Mouse (Mus musculus) neural tube, embryonic 14.5 days (tissue): ENCODE data around the gene Hoxc11. TPM values are rescaled to one million over a fixed set of nuclear protein-coding genes. Genes with fewer than 3 reads are reported as not detected.

Experiments used
- ATAC-seq: fragments of 200-750 bp; cut with Nextera tagmentation; 2 replicates; pipeline ENCODE4 v1.8.0; 2017; ENCODE audit warnings: low read depth, mild to moderate bottlenecking, moderate TSS enrichment, moderate library complexity
- H3K27ac ChIP-seq: fragments of 300-500 bp; sonication (generic); 2 replicates; pipeline ENCODE4 v1.5.1; 2014; ENCODE audit warnings: low read depth, mild to moderate bottlenecking, control low read depth, low read length, moderate library complexity, mixed read lengths
- H3K27me3 ChIP-seq: fragments of 300-500 bp; sonication (generic); 2 replicates; pipeline ENCODE4 v1.6.1; 2014; ENCODE audit warnings: low read length; ENCODE audit not compliant: control insufficient read depth, insufficient read depth
- H3K36me3 ChIP-seq: fragments of 300-500 bp; sonication (generic); 2 replicates; pipeline ENCODE4 v1.6.1; 2014; ENCODE audit warnings: low read length, mixed read lengths; ENCODE audit not compliant: control insufficient read depth, insufficient read depth
- H3K4me1 ChIP-seq: fragments of 300-500 bp; sonication (generic); 2 replicates; pipeline ENCODE4 v1.6.1; 2014; ENCODE audit warnings: low read length; ENCODE audit not compliant: control insufficient read depth, insufficient read depth
- H3K4me2 ChIP-seq: fragments of 300-500 bp; sonication (generic); 2 replicates; pipeline ENCODE4 v1.6.1; 2014; ENCODE audit warnings: mild to moderate bottlenecking, low read depth, low read length, control low read depth
- H3K4me3 ChIP-seq: fragments of 300-500 bp; sonication (generic); 2 replicates; pipeline ENCODE4 v1.5.1; 2014; ENCODE audit warnings: low read depth, low read length, control low read depth, mixed read lengths
- H3K9ac ChIP-seq: fragments of 300-500 bp; sonication (generic); replicated peaks from 2 replicates; pipeline ENCODE4 v1.6.1; 2014; ENCODE audit warnings: low read depth, mild to moderate bottlenecking, control low read depth, low read length, mixed read lengths
- H3K9me3 ChIP-seq: fragments of 300-500 bp; sonication (generic); 2 replicates; pipeline ENCODE4 v1.6.1; 2016; ENCODE audit warnings: low read length; ENCODE audit not compliant: control insufficient read depth
- WGBS: fragments of 180-500 bp; shearing (Covaris S2); extraction: QIAGEN DNeasy Blood & Tissue Kit; methylation state at CpG from one replicate; pipeline ENCODE4 v1.1.7; 2014; 5-methylcytosine and 5-hydroxymethylcytosine counted together
- polyA plus RNA-seq: library from polyadenylated mRNA; unstranded; fragments of >200 nt; fragmentation: Nextera tagmentation; extraction: Ambion mirVana; gene quantifications from 2 replicates; pipeline ENCODE4 v1.2.1, GENCODE M21; 2014

Gene Hoxc11
- polyA plus RNA-seq, 1 experiment from 2014 or later, result not detected

DNA sequence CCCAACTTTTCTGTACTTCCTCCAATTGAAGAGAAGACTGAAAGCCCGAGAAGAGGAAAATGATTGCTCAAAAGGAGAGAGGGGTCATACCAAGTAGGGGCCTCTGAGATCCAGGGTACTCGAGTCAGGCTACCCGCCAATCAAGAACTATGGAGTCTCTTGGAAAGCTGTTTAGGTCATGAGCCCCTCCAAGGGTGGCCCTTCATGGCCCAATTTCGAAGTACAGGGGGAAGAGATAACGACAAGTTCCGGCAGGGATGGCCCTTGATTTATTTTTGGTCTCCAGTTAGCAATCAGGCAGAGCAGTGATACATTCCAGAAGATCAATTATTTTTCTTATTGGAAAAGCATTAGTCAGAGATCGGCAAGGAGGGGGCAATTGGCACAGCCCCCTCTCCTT is 37.6 kb downstream of the Hoxc11 start:
- Histone ChIP-seq H3K4me1 (peaks cover 71% of the 10 kb centered on the region), H3K27ac (peak overlapping the region; percentile 95), H3K9ac (peak overlapping the region; percentile 90)

DNA sequence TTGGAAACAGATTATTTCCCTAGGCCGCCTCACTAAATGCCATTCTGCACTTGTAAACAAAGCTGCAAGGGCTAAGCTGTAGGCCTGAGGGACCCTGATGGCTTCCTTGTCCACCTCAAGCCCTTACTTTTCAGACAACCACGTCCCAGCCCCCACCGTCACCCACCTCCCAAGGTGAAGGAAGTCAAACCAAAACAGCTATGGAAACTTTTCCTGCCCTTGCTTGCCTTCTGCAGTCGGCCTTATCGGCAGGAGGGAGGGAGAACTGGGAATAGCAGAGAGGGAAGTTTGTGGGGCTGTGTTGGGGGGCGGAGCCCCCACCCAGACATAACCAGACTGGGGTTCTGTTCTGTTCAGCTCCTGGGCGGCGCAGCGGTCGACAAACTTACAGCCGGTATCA is 38.0 kb downstream of the Hoxc11 start:
- Histone ChIP-seq H3K9me3 (no peaks in the 10 kb centered on the region), H3K27ac (peak overlapping the region; percentile 95), H3K9ac (peak overlapping the region; percentile 90), H3K4me1 (peaks cover 70% of the 10 kb centered on the region), H3K4me3 (peak overlapping the region; percentile 57), H3K36me3 (no peaks in the 10 kb centered on the region), H3K4me2 (peak overlapping the region; percentile 92), H3K27me3 (no peaks in the 10 kb centered on the region)
- ATAC-seq, result no peak
- WGBS, result 3% methylated on average over 11 of the region's 11 CpGs

More for the DNA sequence above, 37.6 kb downstream of the Hoxc11 start:
- Histone ChIP-seq H3K27me3 (no peaks in the 10 kb centered on the region), H3K4me3 (peak overlapping the region; percentile 57), H3K4me2 (peak overlapping the region; percentile 92), H3K36me3 (no peaks in the 10 kb centered on the region), H3K9me3 (no peaks in the 10 kb centered on the region)
- WGBS, result 9% methylated on average over 7 of the region's 7 CpGs
- ATAC-seq, result no peak

- H3K36me3 ChIP-seq, result no peaks in the 10 kb centered on the region
- peak overlapping the region; percentile 92 for H3K4me2 ChIP-seq
- 3% methylated on average over 3 of the region's 3 CpGs for WGBS
- peaks cover 69% of the 10 kb centered on the region for H3K4me1 ChIP-seq
- H3K27ac ChIP-seq, result peak overlapping the region; percentile 95
- no peak for ATAC-seq
- H3K4me3 ChIP-seq, result peak overlapping the region; percentile 57
- H3K9ac ChIP-seq, result peak overlapping the region; percentile 90
- H3K27me3 ChIP-seq, result no peaks in the 10 kb centered on the region
- no peaks in the 10 kb centered on the region for H3K9me3 ChIP-seq
These were observed 38.6 kb downstream of the Hoxc11 start for GRCm38 (mm10) chr15:102992863-102993262.

GRCm38 (mm10) chr15:102996548-102996947 is 42.3 kb downstream of the Hoxc11 start:
- Histone ChIP-seq H3K4me3 (peak overlapping the region; percentile 55), H3K27me3 (no peaks in the 10 kb centered on the region), H3K9ac (peak overlapping the region; percentile 57), H3K9me3 (no peaks in the 10 kb centered on the region), H3K27ac (peak overlapping the region; percentile 91), H3K4me2 (peak overlapping the region; percentile 92), H3K4me1 (peaks cover 52% of the 10 kb centered on the region), H3K36me3 (no peaks in the 10 kb centered on the region)
- 5% methylated on average over 9 of the region's 9 CpGs for WGBS
- no peak for ATAC-seq

DNA sequence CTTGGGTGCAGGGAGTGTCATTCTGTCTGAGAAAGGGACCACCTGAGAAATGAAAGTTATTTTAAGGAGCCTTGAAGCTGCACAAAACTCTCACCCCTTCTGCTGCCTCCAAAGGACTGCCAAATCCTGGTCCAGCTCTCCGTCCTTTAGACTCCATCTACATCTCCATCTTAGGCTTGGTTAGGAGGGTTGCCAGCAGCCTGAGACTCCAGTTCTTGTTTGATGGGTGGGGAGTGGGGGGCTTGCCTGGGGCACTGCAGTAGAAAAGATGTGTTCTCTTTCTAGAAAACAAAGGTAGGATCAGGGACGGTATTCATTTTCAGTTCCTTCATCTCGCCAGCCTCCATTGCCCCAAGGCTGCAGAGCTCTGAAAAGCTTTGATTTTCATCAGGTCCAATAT is 43.2 kb downstream of the Hoxc11 start:
- no peak for ATAC-seq
- H3K27me3 ChIP-seq, result no peaks in the 10 kb centered on the region
- H3K4me3 ChIP-seq, result peak overlapping the region; percentile 55
- no peaks in the 10 kb centered on the region for H3K36me3 ChIP-seq
- WGBS, result 4% methylated on average over 3 of the region's 3 CpGs
- H3K4me1 ChIP-seq, result peaks cover 51% of the 10 kb centered on the region
- H3K4me2 ChIP-seq, result peak overlapping the region; percentile 92
- no peaks in the 10 kb centered on the region for H3K9me3 ChIP-seq
- peak overlapping the region; percentile 91 for H3K27ac ChIP-seq
- peak overlapping the region; percentile 57 for H3K9ac ChIP-seq

DNA sequence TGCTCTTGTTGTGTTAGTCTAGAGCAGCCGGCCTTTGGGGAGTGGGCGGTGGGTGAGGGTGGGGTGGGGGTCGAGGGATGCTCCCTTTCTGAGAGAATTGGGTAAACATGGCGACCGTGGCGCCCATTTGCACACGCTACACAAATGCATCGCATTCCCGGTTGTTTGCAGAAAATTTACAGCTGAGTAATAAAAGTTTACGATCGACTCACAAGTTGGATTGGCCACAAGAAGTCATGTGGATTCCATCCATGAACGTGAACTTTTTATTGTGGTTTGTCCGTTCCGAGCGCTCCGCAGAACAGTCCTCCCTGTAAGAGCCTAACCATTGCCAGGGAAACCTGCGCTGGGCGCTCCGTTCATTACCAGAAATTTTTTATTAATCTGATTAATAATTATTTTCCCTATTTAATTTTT is 43.7 kb downstream of the Hoxc11 start, which contains the start of gene Hoxc6:
Gene Hoxc6 (plus strand): TSS at position 319 of the 417 bp plus-strand sequence.
- Histone ChIP-seq H3K4me1 (peaks cover 52% of the 10 kb centered on the region), H3K4me3 (peak within 1 kb of the TSS; percentile 55), H3K9ac (peak within 1 kb of the TSS; percentile 76), H3K4me2 (peak within 1 kb of the TSS; percentile 92), H3K27me3 (no peaks in the 10 kb centered on the region), H3K36me3 (no peaks in the 10 kb centered on the region), H3K9me3 (no peaks in the 10 kb centered on the region), H3K27ac (peak within 1 kb of the TSS; percentile 91)
- peak; percentile 63 for ATAC-seq
- WGBS, result under 1% methylated on average over 19 of the region's 19 CpGs

DNA sequence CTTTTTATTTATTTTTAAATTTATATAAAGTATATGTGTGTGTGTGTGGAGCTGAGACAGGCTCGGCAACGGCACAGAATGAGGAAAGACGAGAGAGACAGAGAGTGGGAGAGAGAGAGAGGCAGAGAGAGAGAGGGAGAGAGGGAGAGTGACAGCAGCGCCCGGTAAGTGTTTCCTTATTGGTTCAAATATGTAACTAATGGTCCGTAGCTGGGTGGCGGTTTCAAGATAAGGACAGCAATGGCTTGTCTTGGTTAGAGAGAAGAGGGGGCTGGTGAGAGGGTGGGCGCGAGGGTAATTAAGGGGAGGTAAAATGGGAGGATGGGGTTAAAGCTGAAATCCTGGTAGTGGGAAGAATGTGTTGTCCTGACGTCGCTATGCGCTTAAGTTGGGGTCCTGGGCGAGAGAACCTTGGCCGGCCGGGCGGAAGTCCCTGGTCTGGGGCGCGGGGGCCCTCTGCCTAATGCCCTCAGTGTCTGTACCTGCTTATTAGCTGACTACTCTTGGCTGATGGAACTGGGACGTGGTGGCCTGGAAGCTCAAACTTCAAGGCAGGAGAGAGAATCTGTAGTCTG is 44.5 kb downstream of the Hoxc11 start:
- Histone ChIP-seq H3K4me1 (peaks cover 55% of the 10 kb centered on the region), H3K4me3 (peak overlapping the region; percentile 55), H3K9ac (peak overlapping the region; percentile 76), H3K36me3 (no peaks in the 10 kb centered on the region), H3K9me3 (no peaks in the 10 kb centered on the region), H3K27ac (peak overlapping the region; percentile 91), H3K27me3 (no peaks in the 10 kb centered on the region), H3K4me2 (peak overlapping the region; percentile 92)
- peak; percentile 28 for ATAC-seq
- whole genome bisulfite sequencing, result under 1% methylated on average over 19 of the region's 19 CpGs

- Histone ChIP-seq H3K4me1 (peaks cover 60% of the 10 kb centered on the region), H3K27ac (peak overlapping the region; percentile 91), H3K4me2 (peak overlapping the region; percentile 92), H3K9me3 (no peaks in the 10 kb centered on the region), H3K27me3 (no peaks in the 10 kb centered on the region), H3K36me3 (no peaks in the 10 kb centered on the region), H3K9ac (peak overlapping the region; percentile 76), H3K4me3 (peak overlapping the region; percentile 55)
- WGBS, result under 1% methylated on average over 27 of the region's 33 CpGs
- peak; percentile 84 for ATAC-seq
These were observed 45.1 kb downstream of the Hoxc11 start for GRCm38 (mm10) chr15:102999183-102999831.

DNA sequence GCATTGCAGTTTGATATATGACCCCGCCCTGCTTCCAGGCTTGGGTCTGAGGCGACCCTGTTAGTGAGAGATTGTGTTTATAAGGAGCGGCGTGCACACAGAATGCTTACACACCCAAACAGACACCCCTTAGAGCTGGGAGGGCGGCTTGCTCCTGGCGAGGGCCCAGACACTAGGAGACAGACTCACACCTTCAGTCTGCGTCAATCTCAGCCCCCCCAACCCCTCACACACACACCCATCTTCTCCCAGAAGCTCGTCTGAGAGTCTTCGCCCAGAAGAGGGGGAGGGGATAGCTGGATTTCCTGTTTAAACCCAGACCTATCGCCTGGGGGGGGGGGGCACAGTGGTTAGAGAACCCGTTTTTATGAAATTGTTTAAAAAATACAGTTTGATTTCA is 45.7 kb downstream of the Hoxc11 start:
- Histone ChIP-seq H3K4me3 (peak overlapping the region; percentile 55), H3K4me2 (peak overlapping the region; percentile 92), H3K27me3 (no peaks in the 10 kb centered on the region), H3K9me3 (no peaks in the 10 kb centered on the region), H3K9ac (peak overlapping the region; percentile 76), H3K4me1 (peaks cover 61% of the 10 kb centered on the region), H3K36me3 (no peaks in the 10 kb centered on the region), H3K27ac (peak overlapping the region; percentile 91)
- WGBS, result under 1% methylated on average over 11 of the region's 11 CpGs
- peak; percentile 33 for ATAC-seq
